Mouse (Mus musculus) CH12.LX (cell line): ENCODE measurements around the gene Os9. TPM values are rescaled to one million over a fixed set of nuclear protein-coding genes. Genes with fewer than 3 reads are reported as not detected.

Experiments used
- DNase-seq: peaks from one replicate; pipeline ENCODE4 v3.0.0-alpha.2; 2013; ENCODE audit errors: extremely low read depth
- H3K27ac ChIP-seq: 2 replicates; pipeline ENCODE4 v1.5.1; 2012; ENCODE audit warnings: low read depth, mild to moderate bottlenecking, control low read depth, moderate library complexity; ENCODE audit not compliant: insufficient read depth
- H3K27me3 ChIP-seq: replicated peaks from 2 replicates; pipeline ENCODE3; 2012; ENCODE audit warnings: inconsistent platforms
- H3K36me3 ChIP-seq, 2 experiments: replicated peaks in 1 of 2; 2 replicates each; pipeline versions ENCODE3 to v1.6.1; 2012; ENCODE audit warnings: inconsistent platforms in 1 of 2, low read length in 1 of 2, mild to moderate bottlenecking in 1 of 2, mixed read lengths in 1 of 2, moderate library complexity in 1 of 2; ENCODE audit not compliant: control insufficient read depth in 1 of 2, insufficient read depth in 1 of 2
- H3K4me1 ChIP-seq, 2 experiments: 2 replicates each; pipeline ENCODE4 v1.6.1; 2012; ENCODE audit warnings: inconsistent platforms in 1 of 2, moderate library complexity in 1 of 2; ENCODE audit not compliant: insufficient read depth in 2 of 2, control insufficient read depth in 1 of 2
- H3K4me2 ChIP-seq: 2 replicates; pipeline ENCODE4 v1.6.1; 2012; ENCODE audit warnings: low read depth, mild to moderate bottlenecking, control low read depth; ENCODE audit not compliant: poor library complexity, insufficient read depth, severe bottlenecking
- H3K4me3 ChIP-seq, 3 experiments: fragments of 150-350 bp in 1 of 3; sonication (generic) in 1 of 3; replicated peaks in 1 of 3; 2 replicates each; pipeline versions ENCODE3 to v1.5.1; 2011 to 2012; ENCODE audit warnings: low read depth in 2 of 3, low read length in 2 of 3, mild to moderate bottlenecking in 2 of 3, moderate library complexity in 2 of 3, control low read depth in 1 of 3, improper control_type of control experiment in 1 of 3, inconsistent platforms in 1 of 3, mixed read lengths in 1 of 3; ENCODE audit not compliant: poor library complexity in 1 of 3
- H3K79me2 ChIP-seq: replicated peaks from 2 replicates; pipeline ENCODE4 v1.6.1; 2012; ENCODE audit warnings: mild to moderate bottlenecking, moderate library complexity; ENCODE audit not compliant: control insufficient read depth, poor library complexity, insufficient read depth, severe bottlenecking; ENCODE audit errors: extremely low read depth
- H3K9ac ChIP-seq: 2 replicates; pipeline ENCODE4 v1.6.1; 2012; ENCODE audit warnings: low read depth, mild to moderate bottlenecking, control low read depth, moderate library complexity; ENCODE audit not compliant: insufficient read depth
- H3K9me3 ChIP-seq: replicated peaks from 2 replicates; pipeline ENCODE3; 2012; ENCODE audit warnings: low read length, inconsistent platforms, mixed read lengths
- ELF1 ChIP-seq: IDR thresholded peaks from 2 replicates; pipeline ENCODE4 v1.6.1; 2014; ENCODE audit warnings: low read depth, mild to moderate bottlenecking, inconsistent platforms, low read length, improper control_type of control experiment
- EP300 ChIP-seq: IDR thresholded peaks from 2 replicates; pipeline ENCODE4 v1.6.1; 2011; ENCODE audit warnings: low read length, improper control_type of control experiment
- MAFK ChIP-seq: IDR thresholded peaks from 2 replicates; pipeline ENCODE4 v1.6.1; 2011; ENCODE audit warnings: low read length, improper control_type of control experiment; ENCODE audit not compliant: insufficient replicate concordance
- MAX ChIP-seq: IDR thresholded peaks from 2 replicates; pipeline ENCODE4 v1.6.1; 2011; ENCODE audit warnings: low read length, improper control_type of control experiment
- MXI1 ChIP-seq: IDR thresholded peaks from 2 replicates; pipeline ENCODE4 v1.6.1; 2011; ENCODE audit warnings: mild to moderate bottlenecking, low read depth, low read length, improper control_type of control experiment
- NRF1 ChIP-seq: IDR thresholded peaks from 2 replicates; pipeline ENCODE4 v1.6.1; 2014; ENCODE audit warnings: low read depth, mild to moderate bottlenecking, inconsistent platforms, low read length, improper control_type of control experiment, moderate library complexity
- POLR2AphosphoS2 ChIP-seq: IDR thresholded peaks from 2 replicates; pipeline ENCODE4 v1.6.1; 2011; ENCODE audit warnings: low read depth, low read length, improper control_type of control experiment
- TCF12 ChIP-seq: IDR thresholded peaks from 2 replicates; pipeline ENCODE4 v1.6.1; 2014; ENCODE audit warnings: low read depth, mild to moderate bottlenecking, inconsistent platforms, low read length, improper control_type of control experiment
- UBTF ChIP-seq: IDR thresholded peaks from 2 replicates; pipeline ENCODE4 v1.6.1; 2012; ENCODE audit warnings: low read depth, mild to moderate bottlenecking, inconsistent platforms, low read length, improper control_type of control experiment, moderate library complexity
- USF2 ChIP-seq: conservative IDR thresholded peaks from 2 replicates; pipeline ENCODE4 v1.6.1; 2011; ENCODE audit warnings: low read depth, low read length, improper control_type of control experiment
- ZMIZ1 ChIP-seq: IDR thresholded peaks from 2 replicates; pipeline ENCODE4 v1.6.1; 2012; ENCODE audit warnings: low read depth, mild to moderate bottlenecking, inconsistent platforms, low read length, improper control_type of control experiment
- dilution Hi-C: fragments of 300-500 bp; cut with MboI; formaldehyde crosslinking; loops from 2 replicates; pipeline ENCODE4 v1.14.3; 2020; ENCODE audit warnings: low sequenced_read_pairs; ENCODE audit not compliant: extremely low pct_unique_long_range_greater_than_20kb, extremely low pct_ligation_motif_present
- in situ Hi-C: fragments of 300-500 bp; cut with MboI; formaldehyde crosslinking; loops from 3 replicates; pipeline ENCODE4 v1.14.3; 2019; ENCODE audit warnings: low sequenced_read_pairs, low pct_ligation_motif_present, low pct_unique_long_range_greater_than_20kb, mixed read lengths
- polyA plus RNA-seq: library from polyadenylated mRNA; unstranded; fragments of >175 nt; gene quantifications from 2 replicates; pipeline ENCODE4 v1.2.1, GENCODE M21; 2012; ENCODE audit warnings: low read depth; ENCODE audit not compliant: insufficient read length
- total RNA-seq, 2 experiments: library from RNA; depleted of rRNA; stranded (reverse); fragments of 300-350 nt in 1 of 2; fragments of >200 nt in 1 of 2; gene quantifications; 2 replicates each; pipeline ENCODE4 v1.2.3; 2012 to 2014

Os9 gene
- total and polyA plus RNA-seq, 3 experiments, result 42.8 to 82.7 (median 61.9) TPM

GRCm38 (mm10) chr10:127165654-127166403 is 44.9 kb upstream of the Os9 start:
- peak overlapping the region; percentile 33 to 77 (median 51) for H3K4me3 ChIP-seq
- peak overlapping the region; percentile 27 for H3K27ac ChIP-seq
- peaks cover 12 to 20% of the 10 kb centered on the region in 2 experiments for H3K4me1 ChIP-seq
- TF ChIP-seq UBTF, result no peak; the same call in 1 of the 2 replicates
- no peak; the same call in 1 of the 2 replicates for TF ChIP-seq MAX
- no peak for TF ChIP-seq POLR2AphosphoS2
- peak; percentile 74 for TF ChIP-seq ELF1
- peak; percentile 24 for TF ChIP-seq NRF1
- TF ChIP-seq MXI1, result peak; percentile 34; the same call in 1 of the 2 replicates
- TF ChIP-seq TCF12, result 0 out of 2 replicates have a peak, but pooled peaks have one; percentile 20
- no peak for TF ChIP-seq EP300
- TF ChIP-seq USF2, result no peak
- peaks cover 0 to 3% of the 10 kb centered on the region in 2 experiments for H3K36me3 ChIP-seq
- dilution Hi-C loops, result no loop called here
- no peaks in the 10 kb centered on the region; the same call in 1 of the 2 replicates for H3K79me2 ChIP-seq
- no peak for DNase-seq
- peaks cover 3% of the 10 kb centered on the region for H3K27me3 ChIP-seq
- in situ Hi-C loops, result loop anchor here (5.0 kb wide), 1 partner anchor 39 kb away; no protein-coding TSS in a partner anchor
- peak overlapping the region; percentile 69 for H3K9ac ChIP-seq
- peak overlapping the region; percentile 41 for H3K4me2 ChIP-seq
- H3K9me3 ChIP-seq, result peaks cover 23% of the 10 kb centered on the region

- H3K4me3 ChIP-seq, result peak overlapping the region; percentile 33 to 77 (median 51)
- peak overlapping the region; percentile 27 for H3K27ac ChIP-seq
- H3K79me2 ChIP-seq, result no peaks in the 10 kb centered on the region; the same call in 1 of the 2 replicates
- peaks cover 10 to 17% of the 10 kb centered on the region in 2 experiments for H3K4me1 ChIP-seq
- H3K36me3 ChIP-seq, result peaks cover 0 to 3% of the 10 kb centered on the region in 2 experiments
- in situ Hi-C loops, result loop anchor here (5.0 kb wide), 1 partner anchor 38 kb away; no protein-coding TSS in a partner anchor
- H3K9ac ChIP-seq, result peak overlapping the region; percentile 69
- TF ChIP-seq ZMIZ1 (0 out of 2 replicates have a peak, but pooled peaks have one; percentile 7), MAFK (no peak)
- H3K4me2 ChIP-seq, result peak overlapping the region; percentile 41; the same call in 1 of the 2 replicates
- dilution Hi-C loops, result no loop called here
- peaks cover 3% of the 10 kb centered on the region for H3K27me3 ChIP-seq
- DNase-seq, result no peak
- H3K9me3 ChIP-seq, result peaks cover 23% of the 10 kb centered on the region
Measured at GRCm38 (mm10) chr10:127165354-127165653, 44.4 kb upstream of the Os9 start.
